Mouse (Mus musculus) bone marrow macrophage, adult 2 months (primary cell): ENCODE results near the gene Pou2f1.

ENCODE experiments used
- CTCF ChIP-seq: IDR thresholded peaks from 2 replicates; pipeline ENCODE4 v1.5.1; 2012; ENCODE audit warnings: low read depth, mild to moderate bottlenecking, low read length, moderate library complexity
- POLR2A ChIP-seq: IDR thresholded peaks from 2 replicates; pipeline ENCODE4 v1.6.1; 2012; ENCODE audit warnings: mild to moderate bottlenecking, low read depth, low read length, borderline replicate concordance

- no peak for TF ChIP-seq CTCF
- TF ChIP-seq POLR2A: no peak
Observed at GRCm38 (mm10) chr1:166001121-166001903, 1.2 kb downstream of the Pou2f1 start.
